Mouse (Mus musculus) heart, postnatal 25 days (tissue): ENCODE results near the gene Ric8b. TPM values are rescaled to one million over a fixed set of nuclear protein-coding genes. Genes with fewer than 3 reads are reported as not detected.

ENCODE experiments used
- DNase-seq: peaks from one replicate; pipeline ENCODE4 v3.0.0; 2022; ENCODE audit warnings: low spot score
- intact Hi-C: fragments of 180-260 bp; cut with DNase I; formaldehyde crosslinking; loops from one replicate; pipeline ENCODE4 v1.15.1; 2025
- total RNA-seq, 2 experiments: library from RNA; stranded (reverse); gene quantifications; 2 replicates each; pipeline ENCODE4 v1.2.3; 2021

The Ric8b gene
- total RNA-seq: 10 to 100 TPM; 30.1 to 32.3 TPM

- DNase-seq: peak; percentile 92
- intact Hi-C loops: loop anchor here (2.0 to 5.0 kb wide), 2 partner anchors 54 to 80 kb away; no protein-coding TSS in a partner anchor
Measured at GRCm38 (mm10) chr10:84916810-84917730, at the start of gene Ric8b. Gene Ric8b (plus strand): TSS chr10:84917616.

GRCm38 (mm10) chr10:84871285-84871684 lies 46.1 kb upstream of the Ric8b start:
- intact Hi-C loops: no loop called here
- no peak for DNase-seq

GRCm38 (mm10) chr10:84871921-84872320 lies 45.5 kb upstream of the Ric8b start:
- no peak for DNase-seq
- intact Hi-C loops: no loop called here

- DNase-seq: no peak
- intact Hi-C loops: no loop called here
Measured at GRCm38 (mm10) chr10:84879823-84880571, 37.4 kb upstream of the Ric8b start.

GRCm38 (mm10) chr10:84882528-84882927 lies 34.9 kb upstream of the Ric8b start:
- intact Hi-C loops: no loop called here
- no peak for DNase-seq

GRCm38 (mm10) chr10:84885341-84885884 lies 32.0 kb upstream of the Ric8b start:
- intact Hi-C loops: no loop called here
- DNase-seq: no peak

- DNase-seq: peak; percentile 42
- intact Hi-C loops: no loop called here
Measured at GRCm38 (mm10) chr10:84886221-84886627, 31.2 kb upstream of the Ric8b start.

GRCm38 (mm10) chr10:84886785-84887184 lies 30.6 kb upstream of the Ric8b start:
- intact Hi-C loops: no loop called here

GRCm38 (mm10) chr10:84889096-84889846 lies 28.1 kb upstream of the Ric8b start:
- intact Hi-C loops: no loop called here

More at GRCm38 (mm10) chr10:84886785-84887184, 30.6 kb upstream of the Ric8b start:
- no peak for DNase-seq

GRCm38 (mm10) chr10:84895810-84896358 lies 21.5 kb upstream of the Ric8b start:
- intact Hi-C loops: no loop called here
- DNase-seq: no peak

More at GRCm38 (mm10) chr10:84889096-84889846, 28.1 kb upstream of the Ric8b start:
- DNase-seq: no peak

- intact Hi-C loops: no loop called here
Measured at GRCm38 (mm10) chr10:84896941-84897930, 20.2 kb upstream of the Ric8b start.

GRCm38 (mm10) chr10:84898144-84898979 lies 19.1 kb upstream of the Ric8b start:
- DNase-seq: no peak
- intact Hi-C loops: no loop called here

More at GRCm38 (mm10) chr10:84896941-84897930, 20.2 kb upstream of the Ric8b start:
- DNase-seq: no peak

GRCm38 (mm10) chr10:84901676-84902075 lies 15.7 kb upstream of the Ric8b start:
- DNase-seq: no peak
- intact Hi-C loops: no loop called here

- no peak for DNase-seq
- intact Hi-C loops: no loop called here
Measured at GRCm38 (mm10) chr10:84902213-84902612, 15.2 kb upstream of the Ric8b start.

- no peak for DNase-seq
- intact Hi-C loops: no loop called here
Measured at GRCm38 (mm10) chr10:84903307-84903706, 14.1 kb upstream of the Ric8b start.

GRCm38 (mm10) chr10:84903742-84904141 lies 13.7 kb upstream of the Ric8b start:
- intact Hi-C loops: no loop called here
- no peak for DNase-seq

- intact Hi-C loops: no loop called here
- DNase-seq: no peak
Measured at GRCm38 (mm10) chr10:84906895-84907294, 10.5 kb upstream of the Ric8b start.
